Mouse (Mus musculus) lung, postnatal 0 days (tissue): ENCODE results near the gene St6galnac3. TPM values are rescaled to one million over a fixed set of nuclear protein-coding genes. Genes with fewer than 3 reads are reported as not detected.

Experiments used
- ATAC-seq: fragments of 200-750 bp; cut with Nextera tagmentation; 2 replicates; pipeline ENCODE4 v1.8.0; 2017; ENCODE audit warnings: moderate library complexity
- DNase-seq: peaks from one replicate; pipeline ENCODE4 v3.0.0-alpha.2; 2016; ENCODE audit warnings: low spot score
- H3K27ac ChIP-seq: fragments of 300-500 bp; sonication (generic); 2 replicates; pipeline ENCODE4 v1.5.1; 2014; ENCODE audit warnings: antibody characterized with exemption, mild to moderate bottlenecking, low read length, mixed read lengths
- H3K27me3 ChIP-seq: fragments of 300-500 bp; sonication (generic); replicated peaks from 2 replicates; pipeline ENCODE4 v1.6.1; 2014; ENCODE audit warnings: low read length, mixed read lengths; ENCODE audit not compliant: insufficient read depth
- H3K36me3 ChIP-seq: fragments of 300-500 bp; sonication (generic); 2 replicates; pipeline ENCODE4 v1.6.1; 2014; ENCODE audit warnings: low read length, mixed read lengths; ENCODE audit not compliant: insufficient read depth
- H3K4me1 ChIP-seq: fragments of 300-500 bp; sonication (generic); 2 replicates; pipeline ENCODE4 v1.6.1; 2014; ENCODE audit warnings: antibody characterized with exemption, low read depth, low read length, mixed read lengths; ENCODE audit not compliant: insufficient read depth
- H3K4me2 ChIP-seq: fragments of 300-500 bp; sonication (generic); replicated peaks from 2 replicates; pipeline ENCODE4 v1.6.1; 2014; ENCODE audit warnings: low read depth, mild to moderate bottlenecking, low read length, moderate library complexity, mixed read lengths
- H3K4me3 ChIP-seq: fragments of 300-500 bp; sonication (generic); 2 replicates; pipeline ENCODE4 v1.5.1; 2014; ENCODE audit warnings: low read depth, low read length
- H3K9ac ChIP-seq: fragments of 300-500 bp; sonication (generic); replicated peaks from 2 replicates; pipeline ENCODE4 v1.6.1; 2014; ENCODE audit warnings: low read depth, mild to moderate bottlenecking
- H3K9me3 ChIP-seq: fragments of 300-500 bp; sonication (generic); 2 replicates; pipeline ENCODE4 v1.6.1; 2016; ENCODE audit warnings: low read length, mixed read lengths
- CTCF ChIP-seq: IDR thresholded peaks from 2 replicates; pipeline ENCODE4 v1.5.1; 2016; ENCODE audit warnings: antibody characterized with exemption, mild to moderate bottlenecking
- EP300 ChIP-seq: IDR thresholded peaks from 2 replicates; pipeline ENCODE4 v1.6.1; 2016; ENCODE audit warnings: antibody characterized with exemption, mild to moderate bottlenecking, control low read depth
- WGBS: fragments of 180-500 bp; shearing (Covaris S2); extraction: QIAGEN DNeasy Blood & Tissue Kit; methylation state at CpG from one replicate; pipeline ENCODE4 v1.1.7; 2014; 5-methylcytosine and 5-hydroxymethylcytosine counted together
- polyA plus RNA-seq: library from polyadenylated mRNA; unstranded; fragments of >200 nt; fragmentation: Nextera tagmentation; extraction: Ambion mirVana; gene quantifications from 2 replicates; pipeline ENCODE4 v1.2.1, GENCODE M21; 2015

Gene St6galnac3
- polyA plus RNA-seq, 1 experiment from 2014 or later = 12.9 TPM

DNA sequence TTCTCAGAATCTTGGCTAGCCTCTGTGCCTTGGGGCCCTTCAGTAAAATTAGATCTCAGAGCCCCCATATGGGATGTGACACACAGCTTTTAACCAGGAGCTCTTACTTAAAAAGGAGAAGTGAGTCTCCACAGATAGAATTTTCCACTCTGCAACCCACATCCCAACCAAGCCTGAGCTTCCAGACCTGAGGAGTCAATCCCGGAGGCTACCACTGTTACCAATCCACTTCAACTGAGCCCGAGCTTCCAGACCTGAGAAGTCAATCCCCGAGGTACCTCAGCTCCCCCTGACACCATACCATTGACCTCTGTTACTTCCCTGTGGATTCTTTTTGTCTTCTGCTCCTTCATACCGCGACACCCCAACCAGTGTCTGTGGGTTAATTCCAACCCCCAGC is 463.0 kb downstream of the St6galnac3 start:
- Histone ChIP-seq H3K27me3 (no peaks in the 10 kb centered on the region), H3K4me3 (no peak overlapping the region), H3K9ac (no peak overlapping the region), H3K4me2 (no peak overlapping the region), H3K9me3 (no peaks in the 10 kb centered on the region), H3K27ac (no peak overlapping the region), H3K36me3 (no peaks in the 10 kb centered on the region), H3K4me1 (no peaks in the 10 kb centered on the region)
- no peak for DNase-seq
- TF ChIP-seq EP300 (no peak), CTCF (no peak)
- no peak for ATAC-seq
- WGBS = 84% methylated on average over 5 of the region's 5 CpGs

DNA sequence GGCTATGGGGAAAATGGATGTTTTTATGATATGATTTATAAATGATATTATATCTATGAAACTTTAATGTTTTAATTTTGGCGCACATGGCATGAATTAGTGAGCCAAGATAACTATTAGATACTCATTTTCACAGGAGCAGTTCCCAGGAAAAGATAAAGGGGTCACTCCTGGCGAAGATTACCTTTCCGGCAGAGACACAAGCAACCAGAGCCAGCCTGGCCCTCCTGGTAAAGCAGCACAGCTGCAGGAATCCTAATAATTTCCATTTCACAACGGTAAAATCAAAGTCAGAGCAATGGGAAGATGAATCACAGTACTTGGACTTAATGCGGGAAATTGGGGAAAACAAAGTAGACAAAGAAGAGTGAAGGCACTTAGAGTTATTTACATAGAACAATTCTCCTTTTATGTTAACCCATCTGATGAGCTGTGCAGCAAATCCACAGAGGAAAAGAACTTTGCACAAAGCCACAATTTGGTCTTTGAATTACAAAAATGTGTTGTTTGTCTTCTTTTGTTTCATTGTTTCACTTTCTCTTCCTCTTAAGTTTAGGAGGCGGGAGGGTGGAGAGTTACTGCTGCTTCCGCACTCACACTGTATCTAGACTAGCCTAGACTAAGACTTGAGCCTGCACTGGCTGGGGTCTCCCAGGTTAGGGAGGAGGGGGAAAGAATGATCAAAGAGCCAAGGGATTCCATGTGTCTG is 464.6 kb downstream of the St6galnac3 start:
- H3K4me3 ChIP-seq = no peak overlapping the region
- no peaks in the 10 kb centered on the region for H3K4me1 ChIP-seq
- ATAC-seq = no peak
- no peak overlapping the region for H3K27ac ChIP-seq
- H3K4me2 ChIP-seq = no peak overlapping the region
- no peak for DNase-seq
- TF ChIP-seq EP300 (no peak), CTCF (no peak)
- 55% methylated on average over 7 of the region's 7 CpGs for WGBS
- no peaks in the 10 kb centered on the region for H3K36me3 ChIP-seq
- H3K9me3 ChIP-seq = no peaks in the 10 kb centered on the region
- no peak overlapping the region for H3K9ac ChIP-seq
- H3K27me3 ChIP-seq = no peaks in the 10 kb centered on the region

DNA sequence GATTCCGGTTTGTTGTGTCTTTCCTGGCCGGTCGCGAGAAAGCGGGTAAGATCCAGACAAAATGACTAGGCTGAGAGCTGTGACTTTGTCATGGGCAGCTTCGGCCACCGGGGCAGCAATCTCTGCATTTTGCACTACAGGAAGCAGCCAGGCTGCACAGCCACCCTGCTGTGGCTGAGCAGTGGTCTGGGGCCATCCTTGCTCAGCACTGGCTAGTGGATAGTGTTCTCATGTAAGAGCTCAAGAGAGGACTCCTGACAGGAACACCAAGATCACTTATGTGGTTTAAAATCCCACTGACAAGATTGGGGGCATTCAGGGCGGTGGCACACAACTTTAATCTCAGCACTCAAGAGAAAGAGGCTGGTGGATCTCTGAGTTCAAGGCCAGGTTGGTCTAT is 469.1 kb downstream of the St6galnac3 start:
- no peak for ATAC-seq
- Histone ChIP-seq H3K27me3 (no peaks in the 10 kb centered on the region), H3K4me3 (no peak overlapping the region), H3K9ac (no peak overlapping the region), H3K36me3 (no peaks in the 10 kb centered on the region), H3K27ac (no peak overlapping the region), H3K4me1 (no peaks in the 10 kb centered on the region), H3K9me3 (no peaks in the 10 kb centered on the region), H3K4me2 (no peak overlapping the region)
- DNase-seq = no peak
- WGBS = 88% methylated on average over 8 of the region's 8 CpGs
- TF ChIP-seq CTCF (no peak), EP300 (no peak)

DNA sequence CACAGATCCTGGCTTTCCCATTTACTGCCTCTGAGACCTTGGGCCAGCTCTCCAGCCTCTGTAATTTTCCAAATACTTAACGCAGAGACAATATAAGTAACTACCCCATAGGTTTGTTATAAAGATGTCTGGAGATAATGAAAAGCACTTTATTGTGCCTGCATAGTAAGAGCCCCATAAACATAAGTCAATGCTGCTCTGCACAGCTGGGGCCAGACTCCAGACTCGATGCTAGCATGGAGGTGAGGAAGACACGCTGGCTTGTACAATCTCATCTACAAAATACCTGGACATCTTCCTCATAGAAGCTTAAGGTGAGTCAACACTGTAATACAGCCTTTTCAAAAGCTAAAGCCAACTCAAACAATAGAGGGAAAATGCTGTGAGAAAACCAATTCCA is 473.3 kb downstream of the St6galnac3 start:
- no peak for TF ChIP-seq CTCF
- no peak for TF ChIP-seq EP300

DNA sequence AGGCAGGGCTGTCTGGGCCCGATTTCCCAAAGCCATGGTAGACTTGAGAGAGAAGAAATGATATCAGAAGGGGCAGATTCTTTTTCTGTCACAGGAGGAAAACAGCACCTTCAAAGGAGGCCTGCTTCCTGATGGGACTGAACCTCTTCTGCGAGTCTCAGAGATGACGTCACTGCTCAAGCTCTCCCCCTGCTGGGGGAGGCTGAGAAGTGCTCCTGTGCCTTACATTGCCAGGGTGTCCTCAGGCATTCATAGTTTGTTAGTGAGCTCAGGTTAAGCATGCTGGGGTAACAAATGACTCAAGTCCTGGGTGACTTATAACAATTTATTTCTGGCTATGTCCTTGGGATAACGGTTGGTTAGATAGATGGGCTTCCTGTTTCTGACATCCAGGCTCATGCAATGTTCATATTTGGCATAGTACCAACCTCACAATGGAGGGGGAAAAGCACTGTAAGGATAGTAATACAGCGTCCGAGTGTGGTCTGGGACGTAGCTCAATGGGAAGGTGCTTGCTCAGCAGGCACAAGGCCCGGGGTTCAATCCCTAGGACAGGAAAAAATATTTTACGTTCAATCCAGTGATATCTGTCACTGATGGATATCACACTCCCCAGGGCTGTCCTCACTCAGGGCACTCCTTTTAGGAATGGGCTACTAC is 474.2 kb downstream of the St6galnac3 start:
- Histone ChIP-seq H3K27ac (no peak overlapping the region), H3K9ac (no peak overlapping the region), H3K4me2 (no peak overlapping the region), H3K4me1 (no peaks in the 10 kb centered on the region), H3K27me3 (no peaks in the 10 kb centered on the region), H3K9me3 (no peaks in the 10 kb centered on the region), H3K36me3 (no peaks in the 10 kb centered on the region), H3K4me3 (no peak overlapping the region)
- peak; percentile 77 for DNase-seq
- ATAC-seq = peak; percentile 68
- 33% methylated on average over 9 of the region's 9 CpGs for WGBS
- TF ChIP-seq CTCF (peak; percentile 94), EP300 (no peak)

More for the DNA sequence above, 473.3 kb downstream of the St6galnac3 start:
- WGBS = 83% methylated on average over 3 of the region's 3 CpGs
- no peak overlapping the region for H3K4me3 ChIP-seq
- no peaks in the 10 kb centered on the region for H3K9me3 ChIP-seq
- no peak overlapping the region for H3K27ac ChIP-seq
- no peaks in the 10 kb centered on the region for H3K4me1 ChIP-seq
- ATAC-seq (no peak), DNase-seq (no peak)
- no peaks in the 10 kb centered on the region for H3K27me3 ChIP-seq
- no peak overlapping the region for H3K9ac ChIP-seq
- H3K4me2 ChIP-seq = no peak overlapping the region
- no peaks in the 10 kb centered on the region for H3K36me3 ChIP-seq

DNA sequence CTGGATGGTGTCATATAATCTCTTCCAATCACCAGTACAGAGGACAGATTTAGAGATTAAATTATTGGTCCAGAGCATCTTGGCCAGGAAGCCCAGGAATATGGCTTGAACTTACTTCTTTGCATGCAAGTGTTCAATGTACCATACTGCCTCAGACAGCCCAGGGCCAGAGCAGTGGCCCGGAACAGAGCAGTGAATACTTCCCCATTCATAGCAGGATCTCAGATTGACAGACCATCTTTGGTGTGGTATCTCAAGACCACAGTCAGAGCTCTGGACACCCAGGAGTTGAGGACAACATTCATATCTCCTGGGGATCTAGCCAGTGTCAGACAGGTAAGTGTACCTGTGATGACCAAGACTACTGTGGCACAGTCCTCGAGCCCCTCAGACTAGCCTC is 476.1 kb downstream of the St6galnac3 start:
- no peaks in the 10 kb centered on the region for H3K36me3 ChIP-seq
- no peaks in the 10 kb centered on the region for H3K27me3 ChIP-seq
- no peak for DNase-seq
- H3K4me2 ChIP-seq = no peak overlapping the region
- ATAC-seq = no peak
- H3K9ac ChIP-seq = no peak overlapping the region
- no peak overlapping the region for H3K4me3 ChIP-seq
- TF ChIP-seq CTCF (no peak), EP300 (no peak)
- H3K9me3 ChIP-seq = no peaks in the 10 kb centered on the region
- WGBS = 80% methylated on average over 2 of the region's 2 CpGs
- H3K4me1 ChIP-seq = no peaks in the 10 kb centered on the region
- no peak overlapping the region for H3K27ac ChIP-seq
